Mouse (Mus musculus): ENCODE results near the gene Brix1. TPM values are rescaled to one million over a fixed set of nuclear protein-coding genes. Genes with fewer than 3 reads are reported as not detected.
"Not testable (repeated sequence)": the region's sequence is repeated elsewhere in the genome, so short reads cannot be mapped to it uniquely, and the experiment has no call there.

The Brix1 gene
- polyA plus RNA-seq (2015; fragmentation: Nextera tagmentation; extraction: Ambion mirVana), result 83.9 and 106 TPM in 2 replicates

DNA sequence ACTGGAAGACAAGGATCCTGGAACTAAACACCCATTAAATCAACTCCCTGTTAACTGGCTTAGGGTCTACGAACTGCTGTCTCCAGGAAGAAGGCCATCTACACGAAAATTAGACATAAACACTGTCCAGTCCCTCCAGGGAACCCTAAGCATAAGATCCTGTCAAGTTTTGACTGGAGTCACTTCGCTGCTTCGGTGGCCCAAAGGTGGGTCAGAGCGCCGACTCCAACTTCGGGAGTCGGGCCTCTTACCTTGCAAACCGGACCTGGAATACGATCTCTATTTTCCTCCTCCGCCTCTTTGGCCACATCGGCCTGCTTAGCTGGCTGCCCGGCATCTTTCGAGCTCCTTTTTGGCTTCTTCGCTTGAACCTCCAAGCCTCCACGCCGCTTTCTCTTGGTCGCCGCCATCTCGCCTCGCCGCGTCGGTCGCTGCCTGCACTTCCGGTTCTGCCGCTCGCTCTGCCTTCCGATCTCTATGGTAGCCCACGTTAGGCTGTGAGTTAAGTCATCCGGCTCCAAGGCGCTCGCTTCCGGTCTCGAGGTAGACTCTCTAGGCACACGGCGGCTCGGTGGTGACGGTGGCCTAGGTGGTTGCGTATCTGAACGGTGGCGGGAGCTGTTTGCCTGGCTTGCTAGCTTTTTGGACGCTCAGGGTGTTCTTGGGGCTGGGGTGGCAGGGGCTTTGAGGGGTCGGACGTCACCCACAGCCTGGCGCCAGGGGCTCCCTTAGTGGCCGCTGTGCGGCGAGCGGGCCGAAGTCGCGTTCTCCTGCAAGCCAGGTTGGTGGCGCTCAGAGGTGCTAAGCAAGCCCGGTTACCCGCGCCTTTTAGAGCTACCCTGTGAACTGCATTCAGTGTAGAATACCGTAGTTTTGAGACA is at the start of gene Brix1, which contains the start of gene Rad1:
Brix1 (minus strand) TSS at position 464 of the 881 bp plus-strand sequence.
Rad1 (plus strand) TSS at position 535 of the 881 bp plus-strand sequence.
- Histone ChIP-seq H3K27me3 (replicated peaks) (no peaks in the 10 kb centered on the region), H3K4me2 (peak within 1 kb of the TSS; percentile 68), H3K9ac (peak within 1 kb of the TSS; percentile 74), H3K4me3 (replicated peaks) (peak within 1 kb of the TSS; percentile 87), H3K36me3 (peaks cover 8% of the 10 kb centered on the region; the same call in 1 of the 2 replicates), H3K4me1 (0 out of 2 replicates have a peak, but pooled peaks cover 8% of the 10 kb centered on the region), H3K9me3 (no peaks in the 10 kb centered on the region), H3K27ac (peak within 1 kb of the TSS; percentile 42)
- ATAC-seq (ENCODE audit: insufficient read depth, low FRiP score, low read depth), result peak; percentile 99
- under 1% methylated on average over 58 of the region's 58 CpGs for WGBS

DNA sequence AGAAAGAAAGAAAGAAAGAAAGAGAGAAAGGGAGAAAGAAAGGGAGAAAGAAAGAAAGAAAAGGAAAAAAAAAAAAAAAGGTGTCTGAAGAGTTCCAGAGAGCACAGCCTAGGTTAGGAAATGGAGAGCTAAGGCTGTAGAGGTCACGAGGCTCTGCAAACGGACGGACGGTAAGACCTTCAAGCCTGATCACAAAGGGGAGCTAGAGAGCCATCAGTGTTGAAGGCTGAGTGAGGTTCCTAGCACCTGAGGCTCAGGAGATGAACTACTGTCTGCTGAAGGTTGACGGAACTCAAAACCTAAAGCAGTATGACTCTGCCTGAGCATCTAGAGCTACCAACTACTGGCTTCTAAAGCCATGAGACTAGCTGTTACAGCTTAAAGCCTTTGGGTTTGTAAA is 48.8 kb upstream of the Brix1 start:
- Histone ChIP-seq H3K27me3 (replicated peaks) (no peaks in the 10 kb centered on the region), H3K9ac (no peak overlapping the region), H3K9me3 (no peaks in the 10 kb centered on the region), H3K4me1 (no peaks in the 10 kb centered on the region), H3K36me3 (no peaks in the 10 kb centered on the region), H3K4me3 (replicated peaks) (no peak overlapping the region), H3K27ac (no peak overlapping the region), H3K4me2 (no peak overlapping the region)
- 84% methylated on average over 5 of the region's 5 CpGs for WGBS
- no peak for ATAC-seq (ENCODE audit: insufficient read depth, low FRiP score, low read depth)

DNA sequence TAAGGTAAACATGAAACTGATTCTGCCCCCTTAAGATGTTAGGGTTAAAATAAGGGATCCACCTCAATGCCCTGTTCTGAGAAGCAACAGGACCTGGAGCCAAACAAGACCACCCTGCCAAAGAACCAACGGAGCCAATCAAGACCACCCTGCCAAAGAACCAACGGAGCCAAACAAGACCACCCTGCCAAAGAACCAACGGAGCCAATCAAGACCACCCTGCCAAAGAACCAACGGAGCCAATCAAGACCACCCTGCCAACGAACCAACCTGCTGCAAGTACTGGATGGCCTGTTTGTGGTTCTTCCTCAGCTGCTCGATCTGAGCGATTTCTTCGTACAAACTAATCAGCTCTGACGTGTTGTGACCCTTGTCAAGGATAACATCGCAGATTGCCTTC is 47.6 kb upstream of the Brix1 start:
- ATAC-seq (ENCODE audit: insufficient read depth, low FRiP score, low read depth); H3K4me2 ChIP-seq; H3K4me3 ChIP-seq (replicated peaks); H3K36me3 ChIP-seq; H3K27ac ChIP-seq; H3K4me1 ChIP-seq; H3K9ac ChIP-seq; H3K9me3 ChIP-seq; H3K27me3 ChIP-seq (replicated peaks): not testable (repeated sequence)
- WGBS, result 89% methylated on average over 10 of the region's 10 CpGs

DNA sequence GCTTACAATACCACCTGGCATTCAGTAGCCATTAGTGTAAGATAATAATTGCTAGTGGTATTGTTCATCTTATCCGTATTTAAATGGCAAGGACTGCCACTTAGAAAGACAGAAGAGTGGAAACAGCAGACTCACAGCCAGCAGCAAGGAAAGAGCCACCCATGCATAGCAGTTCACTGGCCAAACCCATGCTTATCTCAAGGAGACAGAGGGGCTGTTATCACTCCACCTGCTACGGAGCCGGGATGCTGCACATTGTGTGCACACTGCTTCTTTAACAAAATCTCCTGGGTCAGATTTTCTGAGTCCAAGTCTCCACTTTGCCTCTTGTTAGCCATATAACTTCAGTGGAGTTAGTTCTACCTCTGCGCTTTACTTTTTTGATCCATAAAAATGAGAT is 45.6 kb upstream of the Brix1 start:
- ATAC-seq (ENCODE audit: insufficient read depth, low FRiP score, low read depth), result no peak
- Histone ChIP-seq H3K9me3 (no peaks in the 10 kb centered on the region), H3K27ac (no peak overlapping the region), H3K4me2 (no peak overlapping the region), H3K4me3 (replicated peaks) (no peak overlapping the region), H3K9ac (no peak overlapping the region), H3K27me3 (replicated peaks) (no peaks in the 10 kb centered on the region), H3K4me1 (no peaks in the 10 kb centered on the region), H3K36me3 (no peaks in the 10 kb centered on the region)
- WGBS, result 78% methylated on average over 4 of the region's 4 CpGs

DNA sequence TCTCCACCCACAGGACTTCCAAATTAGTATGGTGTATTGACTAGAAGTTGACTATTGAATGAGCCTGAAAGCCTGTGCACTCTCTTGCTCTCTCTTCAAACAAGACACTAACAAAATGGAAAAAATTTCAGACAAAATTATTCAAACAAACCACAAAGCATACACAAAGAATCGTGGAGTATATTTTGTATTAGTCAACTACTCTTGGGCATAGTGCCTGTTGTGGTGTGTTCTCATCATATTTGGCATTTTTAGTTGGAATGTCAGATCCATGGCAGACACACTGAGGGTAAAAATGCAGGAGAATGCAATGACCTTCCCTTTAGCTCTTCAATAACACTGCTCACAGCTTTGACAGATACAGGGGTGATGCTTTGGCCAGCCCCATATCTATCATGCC is 40.1 kb upstream of the Brix1 start:
- 76% methylated on average over 1 of the region's 1 CpGs for WGBS
- H3K36me3 ChIP-seq, result no peaks in the 10 kb centered on the region
- H3K4me2 ChIP-seq, result no peak overlapping the region
- H3K27ac ChIP-seq, result no peak overlapping the region
- no peak overlapping the region for H3K9ac ChIP-seq
- ATAC-seq (ENCODE audit: insufficient read depth, low FRiP score, low read depth), result no peak
- no peak overlapping the region for H3K4me3 ChIP-seq (replicated peaks)
- H3K4me1 ChIP-seq, result no peaks in the 10 kb centered on the region
- no peaks in the 10 kb centered on the region for H3K9me3 ChIP-seq
- no peaks in the 10 kb centered on the region for H3K27me3 ChIP-seq (replicated peaks)

DNA sequence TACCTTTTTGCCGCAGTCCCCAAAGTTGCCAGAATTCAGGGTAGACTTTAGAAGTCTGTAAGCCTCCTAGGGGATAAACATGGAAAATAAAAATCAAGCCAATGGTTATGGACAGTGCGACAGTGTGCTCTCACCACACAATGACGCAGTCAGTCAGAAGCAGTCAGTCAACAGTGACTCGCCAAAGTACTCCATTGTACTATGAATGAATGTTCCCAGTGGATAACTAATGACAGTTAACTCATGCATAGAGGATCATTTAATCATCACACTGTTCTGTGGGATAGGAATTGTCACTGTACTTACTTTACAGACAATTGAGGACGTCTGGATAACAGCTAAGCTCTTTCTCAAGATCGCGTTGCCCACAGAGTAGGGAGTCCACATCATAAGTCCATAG is 29.4 kb upstream of the Brix1 start:
- no peaks in the 10 kb centered on the region for H3K27me3 ChIP-seq (replicated peaks)
- no peaks in the 10 kb centered on the region for H3K4me1 ChIP-seq
- WGBS, result 84% methylated on average over 7 of the region's 7 CpGs
- no peak for ATAC-seq (ENCODE audit: insufficient read depth, low FRiP score, low read depth)
- H3K9ac ChIP-seq, result no peak overlapping the region
- no peak overlapping the region for H3K4me2 ChIP-seq
- no peak overlapping the region for H3K4me3 ChIP-seq (replicated peaks)
- no peaks in the 10 kb centered on the region for H3K9me3 ChIP-seq
- no peaks in the 10 kb centered on the region for H3K36me3 ChIP-seq
- H3K27ac ChIP-seq, result no peak overlapping the region

DNA sequence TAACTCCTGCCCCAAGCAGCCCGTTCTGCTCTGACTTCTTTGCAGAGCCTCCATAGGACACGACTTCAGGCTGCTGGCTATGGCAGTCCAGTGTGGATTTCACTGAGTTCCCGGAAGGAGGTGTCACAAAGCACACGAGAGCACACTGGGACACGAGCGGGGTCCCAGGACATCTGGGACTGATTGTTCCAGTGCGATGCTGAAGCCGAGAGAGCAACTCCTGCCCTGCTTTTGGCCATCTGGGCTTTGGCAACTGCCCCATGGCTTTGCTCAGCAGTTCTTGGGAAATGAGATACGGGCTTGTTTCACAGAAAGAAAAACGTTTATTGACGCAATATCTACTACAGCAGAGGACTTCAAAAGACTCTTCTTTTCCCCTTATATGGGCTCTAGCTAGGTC is 20.4 kb upstream of the Brix1 start:
- WGBS, result 74% methylated on average over 11 of the region's 11 CpGs
- Histone ChIP-seq H3K27ac (no peak overlapping the region), H3K9me3 (no peaks in the 10 kb centered on the region), H3K27me3 (replicated peaks) (no peaks in the 10 kb centered on the region), H3K4me1 (no peaks in the 10 kb centered on the region), H3K4me2 (no peak overlapping the region), H3K36me3 (no peaks in the 10 kb centered on the region), H3K9ac (no peak overlapping the region), H3K4me3 (replicated peaks) (no peak overlapping the region)
- ATAC-seq (ENCODE audit: insufficient read depth, low FRiP score, low read depth), result no peak

DNA sequence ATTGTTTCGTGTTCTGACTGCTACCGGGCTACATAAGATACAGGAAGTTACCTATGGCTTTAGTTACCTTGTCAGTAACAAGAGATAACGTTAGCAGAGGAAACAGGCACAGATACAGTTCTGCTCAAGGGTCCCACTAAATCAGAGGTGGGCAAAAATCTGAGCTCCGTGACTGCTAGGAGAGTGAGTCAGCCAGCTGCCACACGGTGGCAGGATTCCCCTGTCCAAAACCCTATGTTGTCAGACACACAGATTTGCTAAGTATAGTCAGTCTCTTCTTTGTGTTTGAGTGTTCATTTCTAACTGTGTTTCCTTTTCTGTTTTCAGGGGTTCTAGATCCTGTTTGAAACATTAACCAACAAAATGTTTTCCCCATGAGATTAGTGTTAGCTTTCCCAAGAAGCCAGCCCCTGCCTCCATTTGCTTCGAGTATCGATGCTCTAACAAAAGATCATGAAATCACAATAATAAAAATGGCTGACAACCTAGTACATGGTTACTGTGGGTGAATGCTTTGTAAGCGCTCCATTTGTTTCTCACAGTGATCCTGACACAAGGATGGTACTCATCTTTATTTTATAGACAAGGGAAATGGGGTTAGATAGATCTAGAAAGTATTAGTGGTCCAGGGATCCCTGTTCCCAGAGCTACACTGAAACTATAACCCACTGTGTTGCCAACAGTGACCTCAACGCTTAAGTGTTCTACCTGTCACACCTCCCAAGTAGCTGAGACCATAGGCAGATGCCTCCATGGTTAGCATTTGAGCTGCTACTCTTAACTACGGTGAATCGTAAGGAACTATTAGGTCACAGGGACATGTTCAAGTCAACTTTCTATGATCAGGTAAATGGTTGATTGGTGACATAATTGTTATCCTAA is 15.3 kb upstream of the Brix1 start:
- Histone ChIP-seq H3K4me2 (no peak overlapping the region), H3K4me1 (no peaks in the 10 kb centered on the region), H3K4me3 (replicated peaks) (no peak overlapping the region), H3K27ac (no peak overlapping the region), H3K36me3 (no peaks in the 10 kb centered on the region), H3K9me3 (no peaks in the 10 kb centered on the region), H3K27me3 (replicated peaks) (no peaks in the 10 kb centered on the region), H3K9ac (no peak overlapping the region)
- 55% methylated on average over 11 of the region's 11 CpGs for WGBS
- ATAC-seq (ENCODE audit: insufficient read depth, low FRiP score, low read depth), result no peak

DNA sequence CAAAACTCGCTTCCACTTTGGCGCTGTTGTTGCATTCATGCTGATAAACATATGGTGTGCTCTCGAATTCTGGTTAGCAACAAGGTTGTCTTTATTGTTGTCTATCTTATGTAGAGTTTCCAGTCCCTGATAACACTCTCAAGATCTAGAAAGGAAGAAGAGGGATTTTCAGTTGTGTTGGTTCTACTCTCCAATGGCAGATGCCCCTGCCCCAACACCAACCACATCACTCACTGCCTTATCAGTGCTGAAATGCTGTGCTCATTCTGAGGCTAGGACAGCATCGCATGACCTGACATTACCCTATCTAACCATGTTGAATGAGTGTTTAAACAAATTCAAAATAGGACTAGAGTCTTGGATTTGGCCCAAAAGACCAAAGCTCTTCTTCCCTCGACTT is 14.3 kb upstream of the Brix1 start:
- H3K36me3 ChIP-seq, result no peaks in the 10 kb centered on the region
- no peak overlapping the region for H3K27ac ChIP-seq
- H3K4me1 ChIP-seq, result no peaks in the 10 kb centered on the region
- no peaks in the 10 kb centered on the region for H3K27me3 ChIP-seq (replicated peaks)
- WGBS, result 75% methylated on average over 5 of the region's 5 CpGs
- no peak overlapping the region for H3K4me3 ChIP-seq (replicated peaks)
- H3K4me2 ChIP-seq, result no peak overlapping the region
- H3K9ac ChIP-seq, result no peak overlapping the region
- no peaks in the 10 kb centered on the region for H3K9me3 ChIP-seq
- ATAC-seq (ENCODE audit: insufficient read depth, low FRiP score, low read depth), result no peak

DNA sequence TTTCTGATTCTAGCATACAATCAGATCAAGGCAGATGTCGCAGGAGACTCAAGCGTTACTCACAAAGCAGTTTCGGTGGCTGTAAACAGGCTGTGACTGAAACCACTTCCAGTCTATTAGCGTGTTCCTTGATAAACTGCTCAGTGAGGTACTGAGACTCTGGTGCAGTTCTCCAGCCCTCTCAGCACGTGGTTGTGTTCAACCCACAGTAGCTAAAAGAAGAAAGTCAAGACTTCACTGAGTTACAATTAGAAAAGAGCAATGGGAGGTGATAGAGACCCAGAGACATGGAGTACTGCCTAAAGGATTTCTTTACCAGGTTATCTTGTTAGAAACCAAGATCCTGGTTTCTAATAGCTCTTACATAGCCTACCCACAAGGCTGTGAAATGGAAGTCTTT is 13.8 kb upstream of the Brix1 start:
- H3K27me3 ChIP-seq (replicated peaks), result no peaks in the 10 kb centered on the region
- H3K4me3 ChIP-seq (replicated peaks), result no peak overlapping the region
- no peaks in the 10 kb centered on the region for H3K36me3 ChIP-seq
- ATAC-seq (ENCODE audit: insufficient read depth, low FRiP score, low read depth), result no peak
- no peaks in the 10 kb centered on the region for H3K4me1 ChIP-seq
- H3K27ac ChIP-seq, result no peak overlapping the region
- 76% methylated on average over 5 of the region's 5 CpGs for WGBS
- H3K9ac ChIP-seq, result no peak overlapping the region
- no peaks in the 10 kb centered on the region for H3K9me3 ChIP-seq
- H3K4me2 ChIP-seq, result no peak overlapping the region

DNA sequence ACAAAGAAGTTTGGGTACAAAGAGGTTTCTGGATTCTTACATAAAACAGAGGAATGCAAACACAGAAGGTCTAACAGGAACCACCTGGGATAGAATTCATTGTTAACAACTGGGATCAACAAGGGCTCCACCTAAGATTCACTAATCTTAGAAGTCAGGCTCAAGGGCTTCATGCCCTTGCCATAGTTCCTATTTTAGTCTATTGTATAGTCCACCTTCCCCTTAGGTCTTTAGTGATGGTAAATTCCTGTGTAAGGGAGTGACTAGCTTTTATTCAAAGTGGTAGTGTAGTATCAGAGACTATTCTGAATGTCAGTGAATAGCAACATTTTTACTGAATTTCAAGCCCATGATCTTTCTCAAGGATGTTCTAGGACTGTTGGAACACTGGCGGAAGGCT is 10.9 kb upstream of the Brix1 start:
- ATAC-seq (ENCODE audit: insufficient read depth, low FRiP score, low read depth); H3K4me3 ChIP-seq (replicated peaks); H3K27me3 ChIP-seq (replicated peaks); H3K4me2 ChIP-seq; H3K36me3 ChIP-seq; H3K27ac ChIP-seq; H3K9me3 ChIP-seq; H3K4me1 ChIP-seq; H3K9ac ChIP-seq: not testable (repeated sequence)
- WGBS, result 91% methylated on average over 1 of the region's 1 CpGs

DNA sequence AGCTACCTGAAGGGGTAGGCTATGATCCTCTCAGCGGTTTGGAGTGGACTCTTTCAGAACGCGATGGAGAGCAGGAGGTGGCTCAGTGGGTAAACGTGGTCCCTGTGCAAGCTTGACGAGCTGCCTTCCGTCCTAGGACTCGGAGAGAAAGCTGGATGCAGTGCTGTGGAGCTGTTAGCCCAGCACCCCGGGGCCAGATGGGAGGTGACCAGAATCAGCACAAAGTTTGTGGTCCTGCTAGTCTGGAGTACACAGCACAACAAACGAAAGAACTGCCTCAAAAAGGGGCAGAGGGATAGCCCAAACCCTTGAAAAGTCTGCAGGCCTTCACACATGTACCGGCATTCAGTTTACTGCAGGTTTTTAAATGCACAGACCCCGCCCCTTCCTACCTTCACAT is 10.2 kb upstream of the Brix1 start:
- Histone ChIP-seq H3K27ac (no peak overlapping the region), H3K9ac (no peak overlapping the region), H3K4me2 (no peak overlapping the region), H3K4me1 (no peaks in the 10 kb centered on the region), H3K4me3 (replicated peaks) (no peak overlapping the region), H3K36me3 (peaks cover 12% of the 10 kb centered on the region; the same call in 1 of the 2 replicates), H3K27me3 (replicated peaks) (no peaks in the 10 kb centered on the region), H3K9me3 (no peaks in the 10 kb centered on the region)
- ATAC-seq (ENCODE audit: insufficient read depth, low FRiP score, low read depth), result no peak
- 92% methylated on average over 11 of the region's 11 CpGs for WGBS

Data from stomach, embryonic 15.5 days (tissue).